27 mouse cellular contexts compared by ENCODE assay signal in genomic region chr7:68059690-68060089, GRCm38 (mm10).
DNase-seq lines count a peak whose midpoint lies in the region; ATAC-seq and TF ChIP-seq lines count a peak whose summit lies in the region.
"Had no signal": no experiment of that assay in that cellular context is flagged by ENCODE, and none has a peak within 500 bp of the region (broad histone marks: within the 10 kb centered on the region; RNA-seq: fewer than 3 reads in every experiment).

No protein-coding gene starts in this region.

- no peak overlapping the region for H3K4me3 ChIP-seq in kidney, adult 2 months (ENCODE audit: insufficient read depth, low read depth, low read length)
- H3K4me3 ChIP-seq in kidney, embryonic 14.5 days (ENCODE audit: low read length), result no peak overlapping the region
- no peak overlapping the region for H3K4me3 ChIP-seq in liver, embryonic 11.5 days (ENCODE audit: low read depth, low read length)
- no peak overlapping the region for H3K4me3 ChIP-seq in lung, adult 2 months (replicated peaks; ENCODE audit: extremely low read depth, low read depth, low read length)
- H3K4me3 ChIP-seq: forebrain, embryonic 10.5 days; forebrain, embryonic 13.5 days; heart, embryonic 12.5 days; heart, embryonic 15.5 days had no signal

- H3K9me3 ChIP-seq in kidney, embryonic 14.5 days (ENCODE audit: control insufficient read depth, low read length), result no peaks in the 10 kb centered on the region
- H3K9me3 ChIP-seq in liver, embryonic 11.5 days (ENCODE audit: control insufficient read depth, low read length), result no peaks in the 10 kb centered on the region
- H3K9me3 ChIP-seq: forebrain, embryonic 10.5 days; forebrain, embryonic 13.5 days; heart, embryonic 12.5 days; heart, embryonic 15.5 days had no signal

- WGBS in kidney, adult 2 months, result 63% methylated on average over 6 of the region's 6 CpGs
- WGBS in kidney, embryonic 14.5 days, result 65% methylated on average over 6 of the region's 6 CpGs
- WGBS in liver, embryonic 11.5 days, result 57% methylated on average over 6 of the region's 6 CpGs
- 75% methylated on average over 6 of the region's 6 CpGs for WGBS in lung, adult 2 months

- H3K36me3 ChIP-seq in kidney, adult 2 months (ENCODE audit: control insufficient read depth, insufficient read depth, low read length), result no peaks in the 10 kb centered on the region
- no peaks in the 10 kb centered on the region for H3K36me3 ChIP-seq in kidney, embryonic 14.5 days (ENCODE audit: control insufficient read depth, insufficient read depth, low read length)
- no peaks in the 10 kb centered on the region for H3K36me3 ChIP-seq in liver, embryonic 11.5 days (ENCODE audit: control insufficient read depth, insufficient read depth, low read length)
- H3K36me3 ChIP-seq: forebrain, embryonic 10.5 days; G1E; heart, embryonic 12.5 days; heart, embryonic 15.5 days had no signal

- no peak overlapping the region for H3K4me2 ChIP-seq in kidney, embryonic 14.5 days (replicated peaks; ENCODE audit: low read depth, low read length)
- no peak overlapping the region for H3K4me2 ChIP-seq in liver, embryonic 11.5 days
- H3K4me2 ChIP-seq: forebrain, embryonic 13.5 days; heart, embryonic 12.5 days; heart, embryonic 15.5 days; hindbrain, embryonic 14.5 days had no signal

- H3K27ac ChIP-seq in kidney, adult 2 months (ENCODE audit: insufficient read depth, low read depth, low read length), result peak overlapping the region; percentile 21
- no peak overlapping the region for H3K27ac ChIP-seq in kidney, embryonic 14.5 days (ENCODE audit: low read depth, low read length)
- H3K27ac ChIP-seq in liver, embryonic 11.5 days (ENCODE audit: low read depth, low read length), result no peak overlapping the region
- H3K27ac ChIP-seq: forebrain, embryonic 10.5 days; forebrain, embryonic 13.5 days; heart, embryonic 15.5 days; hindbrain, embryonic 14.5 days; hindbrain, postnatal 0 days had no signal

- ATAC-seq in kidney, embryonic 14.5 days (ENCODE audit: low FRiP score, low TSS enrichment), result no peak
- ATAC-seq in megakaryocyte progenitor cell, adult 5-6 weeks (replicated peaks; ENCODE audit: poor library complexity), result peak; percentile 37
- ATAC-seq in liver, embryonic 11.5 days (replicated peaks; ENCODE audit: low FRiP score), result no peak
- ATAC-seq: activated CD4-positive, CD25-positive, alpha-beta regulatory T cell, adult 4 months; forebrain, embryonic 13.5 days; forebrain, embryonic 16.5 days; hindbrain, postnatal 0 days; inflammation-experienced regulatory T-cells, adult 6 months had no signal

- no peak for TF ChIP-seq POLR2A in kidney, adult 2 months (IDR thresholded peaks at IDR 0.05; ENCODE audit: low read depth, low read length)
- no peak for TF ChIP-seq POLR2A in lung, adult 2 months (IDR thresholded peaks at IDR 0.05; ENCODE audit: borderline replicate concordance, extremely low read depth, low read depth, low read length)

- H3K9ac ChIP-seq in kidney, embryonic 14.5 days (ENCODE audit: low read depth, low read length), result no peak overlapping the region
- no peak overlapping the region for H3K9ac ChIP-seq in liver, embryonic 11.5 days (ENCODE audit: low read depth, low read length)
- H3K9ac ChIP-seq: forebrain, embryonic 13.5 days; heart, embryonic 12.5 days; heart, embryonic 15.5 days; hindbrain, embryonic 14.5 days had no signal

- no peak for DNase-seq in kidney, adult 2 months
- peak; percentile 18 for DNase-seq in MEL-GATA-1-ER (ENCODE audit: extremely low read depth, low read depth)
- no peak for DNase-seq in liver, embryonic 11.5 days (ENCODE audit: low spot score)
- DNase-seq in lung, adult 2 months, result no peak
- DNase-seq: adrenal gland, postnatal 10 days; adrenal gland, postnatal 36 days; B cell, adult 2 months; cerebellum, adult 18-20 months; cerebellum, adult 9-10 months; cerebellum, postnatal 14 days; gastrocnemius, postnatal 10 days; gastrocnemius, postnatal 36 days; heart, adult 18-20 months; heart, postnatal 10 days; heart, postnatal 4 days had no signal

- TF ChIP-seq CTCF in kidney, adult 2 months (conservative IDR thresholded peaks at IDR 0.05; ENCODE audit: insufficient read depth, insufficient read length, low read depth, low read length), result no peak
- no peak for TF ChIP-seq CTCF in lung, adult 2 months (IDR thresholded peaks at IDR 0.05; ENCODE audit: insufficient read depth, low read length)

- peaks cover 48% of the 10 kb centered on the region for H3K4me1 ChIP-seq in kidney, adult 2 months (ENCODE audit: control insufficient read depth, insufficient read depth, low read length)
- peaks cover 50% of the 10 kb centered on the region for H3K4me1 ChIP-seq in kidney, embryonic 14.5 days (ENCODE audit: control insufficient read depth, insufficient read depth, low read length)
- peaks cover 10% of the 10 kb centered on the region; the same call in 1 of the 2 replicates for H3K4me1 ChIP-seq in liver, embryonic 11.5 days (replicated peaks; ENCODE audit: control insufficient read depth, insufficient read depth, low read length)
- H3K4me1 ChIP-seq in lung, adult 2 months (ENCODE audit: control insufficient read depth, insufficient read depth, low read length), result peaks cover 7% of the 10 kb centered on the region

- H3K27me3 ChIP-seq in kidney, adult 2 months (replicated peaks; ENCODE audit: control insufficient read depth, insufficient read depth, low read length), result no peaks in the 10 kb centered on the region
- no peaks in the 10 kb centered on the region for H3K27me3 ChIP-seq in kidney, embryonic 14.5 days (ENCODE audit: control insufficient read depth, insufficient read depth, low read length)
- no peaks in the 10 kb centered on the region for H3K27me3 ChIP-seq in liver, embryonic 11.5 days (replicated peaks; ENCODE audit: control insufficient read depth, insufficient read depth, low read length)
- H3K27me3 ChIP-seq: forebrain, embryonic 13.5 days; heart, embryonic 12.5 days; heart, embryonic 15.5 days had no signal
